Mouse (Mus musculus) small intestine, adult 2 months (tissue): Measurements from ENCODE around the gene Gm49416.

Experiments
- CTCF ChIP-seq: fragments of 200-500 bp; IDR thresholded peaks from 2 replicates; pipeline ENCODE4 v1.5.1; 2012; ENCODE audit warnings: low read depth, mild to moderate bottlenecking, control low read depth, inconsistent platforms, low read length, moderate library complexity, mixed read lengths; ENCODE audit not compliant: insufficient replicate concordance, insufficient read length; ENCODE audit errors: extremely low read depth
- POLR2A ChIP-seq: fragments of 200-500 bp; IDR thresholded peaks from 2 replicates; pipeline ENCODE4 v1.6.1; 2012; ENCODE audit warnings: low read depth, mild to moderate bottlenecking, control low read depth, inconsistent platforms, low read length, moderate library complexity

DNA sequence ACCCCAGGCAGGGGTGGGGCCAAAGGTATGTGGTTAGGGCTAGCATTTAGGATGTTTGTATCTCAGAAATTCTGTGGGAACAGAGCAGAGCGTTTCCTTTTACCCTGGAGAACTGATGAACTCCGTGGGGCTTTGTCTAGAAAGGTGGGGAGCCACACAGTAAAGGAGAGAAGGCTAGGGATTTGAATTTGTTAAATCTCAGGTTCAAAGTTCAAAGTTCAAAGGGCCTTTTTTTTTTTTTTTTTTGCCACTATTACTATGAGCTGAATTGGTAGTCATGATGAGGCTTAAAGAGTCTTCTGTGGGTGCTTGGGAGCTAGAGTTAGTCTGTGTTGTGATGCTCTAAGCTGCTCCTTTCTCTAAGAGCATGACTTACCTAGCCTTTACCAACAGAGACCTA lies 48.0 kb downstream of the Gm49416 start:
- TF ChIP-seq CTCF, result no peak
- TF ChIP-seq POLR2A, result no peak
